Mouse (Mus musculus): Measurements from ENCODE around the gene Mrvi1.

The Mrvi1 gene

DNA sequence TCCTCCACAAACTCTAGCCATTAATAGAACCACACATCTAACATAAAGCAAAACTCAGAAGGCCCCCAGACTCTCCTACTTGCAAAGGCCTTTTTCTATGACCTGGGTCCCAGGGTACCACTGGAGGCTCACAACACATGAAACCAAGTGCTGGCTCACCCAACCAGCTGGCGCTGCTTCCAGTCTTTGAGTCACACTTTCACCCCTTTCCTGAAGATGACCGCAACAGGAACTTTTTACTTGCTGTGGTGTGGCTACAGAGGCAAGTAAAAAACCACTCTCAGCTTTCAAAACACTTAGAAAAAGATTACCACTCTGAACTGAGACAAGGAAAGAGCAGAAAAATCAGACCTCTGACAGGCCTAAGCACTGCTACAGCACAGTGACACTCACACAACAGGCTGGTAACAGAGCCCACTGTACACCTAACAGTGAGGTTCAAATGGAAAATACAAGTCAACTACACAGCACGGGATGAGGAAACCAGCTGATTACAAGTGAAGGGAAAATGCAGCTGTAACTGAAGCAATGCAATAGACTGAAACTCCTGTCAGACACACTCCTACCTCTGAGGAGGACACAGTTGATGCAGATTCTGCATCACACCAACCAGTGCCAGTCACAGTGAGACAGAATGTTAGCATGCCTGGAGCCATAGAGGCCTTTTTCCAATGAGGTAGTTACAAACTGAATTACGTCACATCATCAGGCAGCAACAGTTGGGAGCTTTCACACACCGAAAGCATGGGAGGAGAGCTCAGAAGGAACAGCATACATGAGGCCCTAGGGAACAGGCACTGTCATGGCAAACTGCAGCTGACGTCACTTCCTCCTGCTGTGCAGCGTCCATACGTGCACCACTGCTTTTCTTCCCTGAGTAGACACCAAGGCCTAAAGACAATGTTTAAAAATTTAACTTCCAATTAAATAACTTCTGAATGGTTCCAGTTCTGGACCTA lies 158.0 kb downstream of the Mrvi1 start:
- DNase-seq (ENCODE audit: low spot score in 2 of 2): no peak

DNA sequence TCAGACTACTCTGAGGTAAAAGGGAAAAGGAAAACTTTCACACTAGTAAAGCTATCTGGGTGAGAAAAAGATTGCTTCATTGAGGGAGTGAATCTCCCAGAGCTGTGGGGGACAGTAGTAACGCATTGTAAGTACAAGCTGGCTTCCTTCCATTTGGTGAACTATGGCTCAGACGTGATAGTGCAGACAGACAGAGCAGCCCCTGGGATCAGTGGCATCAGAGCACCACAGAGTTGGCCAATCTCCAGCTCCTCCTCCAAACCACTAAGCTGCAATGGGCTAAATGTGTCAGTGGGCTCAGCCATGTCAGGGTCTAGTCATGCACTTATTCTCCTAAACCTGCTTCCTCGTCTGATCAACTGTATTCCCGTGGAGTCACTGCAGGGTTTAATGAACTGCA lies 158.7 kb downstream of the Mrvi1 start:
- DNase-seq (ENCODE audit: low spot score in 2 of 2): no peak

DNA sequence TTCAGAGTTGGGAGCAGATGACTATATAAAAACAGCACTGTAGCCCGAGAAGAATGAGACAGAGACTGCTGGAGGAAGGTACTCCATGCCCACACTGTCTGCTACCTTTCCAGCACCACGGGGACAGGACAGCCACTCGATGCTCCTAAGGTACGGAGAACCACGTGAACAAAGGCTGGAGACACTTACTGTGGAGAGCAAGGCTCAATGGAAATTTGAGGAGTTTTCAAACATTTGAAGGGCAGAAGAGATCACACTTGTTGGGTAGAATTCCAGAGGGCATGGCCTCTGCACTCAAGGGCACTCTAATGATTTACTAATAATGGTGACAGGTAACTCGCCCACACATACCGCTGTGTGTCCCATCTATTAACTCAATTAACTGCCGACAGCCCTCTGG lies 159.2 kb downstream of the Mrvi1 start:
- no peak for DNase-seq (ENCODE audit: low spot score in 2 of 2)

DNA sequence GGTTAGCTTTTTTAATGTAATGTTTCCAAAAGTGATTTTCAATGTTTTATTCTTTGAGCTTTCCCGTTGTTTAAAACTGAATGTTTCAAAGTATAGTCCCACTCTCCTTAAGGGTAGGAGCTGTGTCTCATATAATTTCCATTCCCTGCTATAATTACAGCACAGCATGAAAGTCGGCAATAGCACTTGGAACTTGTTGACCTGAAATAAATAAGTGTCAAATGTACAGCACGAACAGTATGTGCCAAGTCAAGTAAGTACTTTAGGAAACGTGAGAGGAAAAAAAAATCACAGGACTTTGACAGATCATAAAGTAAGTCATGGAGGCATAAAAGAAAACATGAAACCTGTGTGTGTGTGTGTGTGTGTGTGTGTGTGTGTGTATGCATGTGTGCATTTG lies 160.2 kb downstream of the Mrvi1 start:
- DNase-seq (ENCODE audit: low spot score in 2 of 2): no peak

DNA sequence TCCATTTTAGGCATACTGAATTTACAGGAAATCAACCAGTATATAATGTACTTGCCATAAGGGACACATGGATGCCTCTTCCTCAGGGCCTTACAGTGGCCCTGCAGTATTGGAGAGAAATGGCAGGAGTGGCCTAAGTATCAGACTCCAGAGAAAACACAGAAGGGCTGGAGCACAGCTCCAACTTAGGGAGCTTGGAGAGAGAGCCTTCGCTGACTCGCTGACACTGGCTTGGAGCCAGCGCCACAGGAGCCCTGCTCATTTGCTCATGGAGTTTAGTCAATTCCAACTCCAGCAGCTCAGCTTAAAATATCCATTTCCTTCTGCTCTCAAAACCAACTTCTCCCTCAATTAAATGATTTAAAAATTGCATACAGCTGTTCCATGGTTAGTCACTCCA lies 160.6 kb downstream of the Mrvi1 start:
- no peak for DNase-seq (ENCODE audit: low spot score in 2 of 2)

DNA sequence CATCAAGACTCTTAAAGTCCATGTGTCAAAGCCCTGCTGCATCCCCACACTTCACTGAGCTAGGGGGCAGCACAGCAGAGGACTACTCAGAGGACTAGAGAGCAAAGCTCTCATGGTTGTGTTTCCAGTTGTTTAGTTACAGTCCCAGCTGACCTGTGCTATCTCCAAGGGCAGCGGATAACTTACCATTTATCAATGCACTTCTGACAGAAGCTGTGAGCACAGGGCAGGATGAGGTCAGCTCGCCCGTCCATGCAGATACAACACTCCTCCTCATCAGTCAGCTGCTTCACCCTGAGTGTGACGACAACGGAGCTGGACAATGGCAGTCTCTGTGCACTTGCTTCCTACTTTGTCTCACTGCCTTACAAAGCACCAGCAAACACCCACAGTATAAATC lies 161.2 kb downstream of the Mrvi1 start:
- no peak for DNase-seq (ENCODE audit: low spot score in 2 of 2)

DNA sequence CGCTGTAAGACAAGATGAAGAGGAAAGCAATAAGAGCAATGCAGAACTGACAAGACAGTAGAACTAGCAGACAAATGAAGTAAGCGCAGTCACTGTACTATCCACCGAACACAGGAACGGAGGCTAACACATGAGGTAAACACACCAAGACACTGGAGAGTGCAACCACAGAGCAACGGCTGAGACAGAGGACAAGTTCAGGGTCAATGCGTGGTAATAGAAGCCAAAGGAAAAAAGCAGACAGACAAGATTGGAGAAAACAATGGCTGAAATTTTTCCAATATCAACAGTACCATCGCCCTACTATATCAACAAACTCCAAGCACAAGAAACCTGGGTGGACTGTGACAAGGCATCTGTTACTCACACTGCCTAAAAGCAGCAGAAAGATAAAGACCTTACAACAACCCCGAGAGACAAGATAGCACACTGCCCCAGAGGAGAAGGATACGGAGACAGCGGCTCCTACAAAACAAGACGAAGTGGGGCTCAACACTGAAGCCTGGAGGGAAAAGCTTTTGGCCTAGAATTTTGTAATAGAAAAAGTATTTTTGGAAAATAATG lies 163.4 kb downstream of the Mrvi1 start:
- DNase-seq (ENCODE audit: low spot score in 2 of 2): no peak

Data from thymus, postnatal 10 days (tissue).